Comparison of ENCODE assay signal across 26 mouse cellular contexts in the genomic region with DNA sequence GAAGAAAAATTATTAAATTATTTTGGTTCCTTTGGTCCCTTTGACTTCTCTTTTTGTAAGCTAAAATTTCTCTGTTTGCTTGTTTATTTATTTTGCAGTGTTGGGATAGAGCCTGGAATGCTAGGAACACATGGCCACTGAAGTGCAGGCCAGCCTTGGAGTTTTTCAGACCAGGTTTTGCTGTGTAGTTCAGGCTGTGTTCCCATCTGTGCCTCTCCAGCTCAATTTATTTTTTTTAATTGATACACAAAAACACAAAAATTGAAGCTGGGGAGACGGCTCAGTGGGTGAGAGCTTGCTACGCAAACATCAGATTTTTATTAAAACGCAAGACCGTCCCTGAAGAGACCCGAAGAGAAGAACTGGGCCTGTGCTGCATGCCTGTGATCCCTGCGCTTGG.
A peak's percentile ranks its signal among the peaks of the same experiment; 100 is the strongest.
DNase-seq lines count a peak whose midpoint lies in the region; ATAC-seq and TF ChIP-seq lines count a peak whose summit lies in the region.
"Had no signal": no experiment of that assay in that cellular context is flagged by ENCODE, and none has a peak within 500 bp of the region (broad histone marks: within the 10 kb centered on the region; RNA-seq: fewer than 3 reads in every experiment).

No protein-coding gene starts in this region.

- no peak overlapping the region for H3K4me3 ChIP-seq in forebrain, embryonic 16.5 days (replicated peaks; ENCODE audit: low read length)
- H3K4me3 ChIP-seq in forebrain, embryonic 13.5 days, result no peak overlapping the region
- no peak overlapping the region for H3K4me3 ChIP-seq in layer of hippocampus, adult 2 months
- H3K4me3 ChIP-seq: embryonic facial prominence, embryonic 10.5 days; embryonic facial prominence, embryonic 13.5 days; erythroblast, embryonic 14.5 days; heart, adult 2 months; heart, embryonic 10.5 days; heart, embryonic 13.5 days had no signal

- H3K9me3 ChIP-seq in forebrain, embryonic 16.5 days (ENCODE audit: control insufficient read depth, low read length), result no peaks in the 10 kb centered on the region
- H3K9me3 ChIP-seq in forebrain, embryonic 13.5 days (replicated peaks), result no peaks in the 10 kb centered on the region
- H3K9me3 ChIP-seq: embryonic facial prominence, embryonic 10.5 days; embryonic facial prominence, embryonic 13.5 days; heart, embryonic 10.5 days; heart, embryonic 13.5 days had no signal

- no peak for TF ChIP-seq CTCF in layer of hippocampus, adult 2 months (conservative IDR thresholded peaks at IDR 0.05)
- no peak for TF ChIP-seq CTCF in brain, embryonic 14.5 days (IDR thresholded peaks at IDR 0.05; ENCODE audit: borderline replicate concordance, extremely low read depth, insufficient read depth, insufficient read length)

- H3K4me2 ChIP-seq in forebrain, embryonic 16.5 days (ENCODE audit: low read length), result no peak overlapping the region
- no peak overlapping the region for H3K4me2 ChIP-seq in forebrain, embryonic 13.5 days
- H3K4me2 ChIP-seq: embryonic facial prominence, embryonic 13.5 days; heart, embryonic 13.5 days; hindbrain, embryonic 14.5 days had no signal

- TF ChIP-seq POLR2A in brain, embryonic 14.5 days (IDR thresholded peaks at IDR 0.05; ENCODE audit: borderline replicate concordance, extremely low read depth, insufficient read depth, insufficient read length, poor library complexity, severe bottlenecking), result no peak

- no peak overlapping the region for H3K27ac ChIP-seq in forebrain, embryonic 16.5 days (ENCODE audit: low read length)
- H3K27ac ChIP-seq in forebrain, embryonic 13.5 days, result no peak overlapping the region
- H3K27ac ChIP-seq in layer of hippocampus, adult 2 months, result peak overlapping the region; percentile 64; the same call in 1 of the 2 replicates
- H3K27ac ChIP-seq: embryonic facial prominence, embryonic 10.5 days; embryonic facial prominence, embryonic 13.5 days; heart, adult 2 months; heart, embryonic 10.5 days; heart, embryonic 13.5 days; hindbrain, embryonic 14.5 days; hindbrain, postnatal 0 days had no signal

- peak; percentile 45; the same call in 1 of the 2 replicates for ATAC-seq in forebrain, embryonic 16.5 days
- ATAC-seq in forebrain, embryonic 13.5 days, result no peak
- ATAC-seq: CD4-positive, CD25-positive, alpha-beta regulatory T cell, adult 4 months; hindbrain, postnatal 0 days; inflammation-experienced regulatory T-cells, adult 6 months; intestine, embryonic 16.5 days had no signal

- H3K9ac ChIP-seq in forebrain, embryonic 16.5 days (replicated peaks; ENCODE audit: low read depth, low read length), result no peak overlapping the region
- no peak overlapping the region for H3K9ac ChIP-seq in forebrain, embryonic 13.5 days
- H3K9ac ChIP-seq: embryonic facial prominence, embryonic 13.5 days; heart, embryonic 13.5 days; hindbrain, embryonic 14.5 days had no signal

- no peaks in the 10 kb centered on the region for H3K36me3 ChIP-seq in forebrain, embryonic 16.5 days (ENCODE audit: control insufficient read depth, insufficient read depth)
- H3K36me3 ChIP-seq in forebrain, embryonic 13.5 days (ENCODE audit: poor library complexity, severe bottlenecking), result no peaks in the 10 kb centered on the region
- H3K36me3 ChIP-seq: embryonic facial prominence, embryonic 10.5 days; embryonic facial prominence, embryonic 13.5 days; heart, embryonic 10.5 days; heart, embryonic 13.5 days had no signal

- H3K4me1 ChIP-seq in forebrain, embryonic 16.5 days (replicated peaks; ENCODE audit: control insufficient read depth, insufficient read depth, low read length), result no peaks in the 10 kb centered on the region
- no peaks in the 10 kb centered on the region for H3K4me1 ChIP-seq in forebrain, embryonic 13.5 days
- H3K4me1 ChIP-seq: embryonic facial prominence, embryonic 10.5 days; embryonic facial prominence, embryonic 13.5 days had no signal

- no peak for DNase-seq in layer of hippocampus, adult 2 months (ENCODE audit: low spot score in 2 of 2)
- no peak for DNase-seq in layer of hippocampus, adult 11-12 months (ENCODE audit: low spot score)
- DNase-seq in brain, adult 2 months (ENCODE audit: low read depth, low spot score), result peak; percentile 52
- DNase-seq in brain, embryonic 14.5 days (ENCODE audit: low read depth), result peak; percentile 15
- DNase-seq: adrenal gland, adult 2 months; adrenal gland, postnatal 14 days; cerebellum, adult 2 months; cerebellum, adult 9-11 months; cerebellum, postnatal 36 days; embryo, embryonic 11 days; gastrocnemius, postnatal 25 days; heart, adult 2 months; heart, postnatal 14 days; heart, postnatal 4 days had no signal

- WGBS in forebrain, embryonic 16.5 days, result 78% methylated on average over 6 of the region's 6 CpGs
- WGBS in forebrain, embryonic 13.5 days, result 90% methylated on average over 6 of the region's 6 CpGs

- no peaks in the 10 kb centered on the region for H3K27me3 ChIP-seq in forebrain, embryonic 16.5 days (replicated peaks; ENCODE audit: control insufficient read depth, insufficient read depth, low read length)
- no peaks in the 10 kb centered on the region for H3K27me3 ChIP-seq in forebrain, embryonic 13.5 days
- H3K27me3 ChIP-seq: embryonic facial prominence, embryonic 13.5 days; heart, embryonic 13.5 days had no signal

Comparison
In these comparisons a context has a peak if more than half of its experiments do, and no peak if none do; other contexts are left out.
1. DNase-seq: peak in brain, adult 2 months (single experiment) and brain, embryonic 14.5 days (single experiment); none in layer of hippocampus, adult 2 months (0 of 2) and layer of hippocampus, adult 11-12 months (single experiment).